Mouse (Mus musculus) ES-Bruce4 (cell line): Measurements from ENCODE around the gene Plxnd1. TPM values are rescaled to one million over a fixed set of nuclear protein-coding genes. Genes with fewer than 3 reads are reported as not detected.

Experiments used
- H3K27ac ChIP-seq: 2 replicates; pipeline ENCODE4 v1.5.1; 2012; ENCODE audit warnings: low read length, inconsistent platforms; ENCODE audit not compliant: insufficient read depth
- H3K27me3 ChIP-seq: 2 replicates; pipeline ENCODE4 v1.6.1; 2012; ENCODE audit warnings: mild to moderate bottlenecking, low read length, inconsistent platforms; ENCODE audit not compliant: control insufficient read depth, poor library complexity, insufficient read depth, severe bottlenecking
- H3K36me3 ChIP-seq: 2 replicates; pipeline ENCODE4 v1.6.1; 2012; ENCODE audit warnings: inconsistent platforms, mild to moderate bottlenecking, low read length, moderate library complexity; ENCODE audit not compliant: control insufficient read depth, poor library complexity, insufficient read depth, severe bottlenecking
- H3K4me1 ChIP-seq: one replicate; pipeline ENCODE4 v1.8.1; 2011; ENCODE audit warnings: low read length; ENCODE audit not compliant: control insufficient read depth, insufficient read depth
- H3K4me3 ChIP-seq: 2 replicates; pipeline ENCODE4 v1.5.1; 2011; ENCODE audit warnings: low read depth, mild to moderate bottlenecking, low read length
- H3K9ac ChIP-seq: 2 replicates; pipeline ENCODE4 v1.6.1; 2012; ENCODE audit warnings: low read depth, mild to moderate bottlenecking, inconsistent platforms; ENCODE audit not compliant: poor library complexity, severe bottlenecking
- H3K9me3 ChIP-seq: replicated peaks from 2 replicates; pipeline ENCODE4 v1.6.1; 2012; ENCODE audit warnings: mild to moderate bottlenecking, low read length, inconsistent platforms; ENCODE audit not compliant: control insufficient read depth, poor library complexity, insufficient read depth, severe bottlenecking
- CTCF ChIP-seq: IDR thresholded peaks from one replicate; pipeline ENCODE4 v1.8.1; 2011; ENCODE audit warnings: low read depth, low read length
- EP300 ChIP-seq: IDR thresholded peaks from 2 replicates; pipeline ENCODE4 v1.6.1; 2011; ENCODE audit warnings: low read depth, low read length; ENCODE audit not compliant: insufficient read depth
- POLR2A ChIP-seq: IDR thresholded peaks from one replicate; pipeline ENCODE4 v1.8.1; 2011; ENCODE audit warnings: low read length; ENCODE audit not compliant: insufficient read depth
- polyA plus RNA-seq: library from polyadenylated mRNA; stranded (reverse); fragments of >200 nt; gene quantifications from 2 replicates; pipeline ENCODE4 v1.2.4, GENCODE M21; 2011; ENCODE audit warnings: low read depth; ENCODE audit not compliant: missing spikeins, insufficient read depth, insufficient read length

Plxnd1 gene
- polyA plus RNA-seq, 1 experiment, result 7.6 TPM

DNA sequence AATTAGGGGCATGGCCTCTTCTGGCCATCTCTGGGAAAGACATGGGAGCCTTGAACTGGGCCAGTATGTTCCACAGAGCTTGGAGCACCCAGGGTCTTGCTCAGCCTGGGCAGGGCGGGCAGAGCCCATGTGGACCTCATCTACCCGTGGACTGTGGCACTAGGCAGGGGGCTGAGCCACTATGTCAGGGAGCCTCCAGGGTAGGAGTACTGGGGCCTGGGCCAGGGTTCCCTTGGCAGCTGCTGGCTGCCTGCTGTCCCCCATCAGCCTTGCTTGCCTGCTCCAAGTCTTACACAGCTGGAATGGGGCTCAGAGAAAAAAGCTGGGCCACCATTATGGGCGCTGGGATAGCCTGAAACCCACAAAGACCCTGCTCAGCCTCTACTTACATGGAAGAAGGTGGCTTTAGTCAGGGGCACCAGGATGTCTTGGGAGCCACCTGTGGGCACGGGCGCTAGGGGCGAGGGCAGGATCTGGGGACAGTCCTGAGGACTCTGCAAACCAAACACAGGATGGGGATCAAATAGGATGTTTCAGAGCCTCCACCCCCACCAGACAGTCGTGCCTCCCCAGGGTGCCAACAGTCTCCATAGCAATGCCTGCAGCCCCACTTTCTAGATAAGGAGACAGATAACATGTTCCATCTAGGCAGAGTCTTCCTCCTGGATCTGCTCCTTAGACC is 22.6 kb downstream of the Plxnd1 start:
- Histone ChIP-seq H3K36me3 (no peaks in the 10 kb centered on the region), H3K9ac (no peak overlapping the region), H3K27ac (no peak overlapping the region), H3K27me3 (no peaks in the 10 kb centered on the region), H3K4me1 (no peaks in the 10 kb centered on the region), H3K4me3 (no peak overlapping the region), H3K9me3 (no peaks in the 10 kb centered on the region)
- TF ChIP-seq POLR2A (no peak), EP300 (no peak), CTCF (no peak)

DNA sequence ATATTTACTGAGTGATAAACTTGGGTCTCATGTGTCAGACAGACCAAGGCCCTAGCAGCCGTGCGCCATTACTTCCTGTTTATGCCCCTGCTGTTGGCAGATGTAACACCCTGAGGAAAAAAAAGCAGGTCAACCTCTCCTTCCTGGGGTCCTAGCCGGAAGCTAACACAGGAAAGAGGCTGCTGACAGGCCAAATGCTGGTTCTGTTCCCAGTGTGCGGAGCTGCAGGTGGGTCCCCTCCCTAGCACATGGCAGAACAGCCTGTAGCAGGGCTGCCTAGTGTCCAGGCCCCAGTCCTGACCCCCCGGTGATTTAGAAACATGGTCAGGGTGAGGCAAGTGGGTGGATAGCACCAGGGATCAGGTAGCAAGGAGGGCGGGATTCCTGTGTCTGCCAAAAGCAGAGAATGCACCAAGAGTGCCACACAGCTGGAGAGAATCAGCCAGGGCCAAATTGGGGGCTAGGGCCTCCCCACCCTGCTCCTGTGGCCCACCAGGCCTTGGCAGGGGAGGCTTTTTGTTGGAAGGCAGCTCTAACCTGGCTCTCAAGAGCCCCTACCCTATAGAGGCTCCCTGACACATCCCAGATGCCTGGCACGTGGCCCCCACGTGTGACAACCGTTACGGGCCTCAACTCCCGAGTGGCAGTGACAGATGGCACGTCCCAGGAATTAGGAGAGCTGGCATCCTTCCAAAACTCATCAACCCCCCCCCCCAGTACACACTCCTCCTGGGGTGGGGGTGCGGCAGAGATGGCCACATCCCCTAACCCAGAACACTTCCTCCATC is 23.3 kb downstream of the Plxnd1 start:
- Histone ChIP-seq H3K27ac (no peak overlapping the region), H3K4me3 (no peak overlapping the region), H3K9me3 (no peaks in the 10 kb centered on the region), H3K9ac (no peak overlapping the region), H3K27me3 (no peaks in the 10 kb centered on the region), H3K4me1 (no peaks in the 10 kb centered on the region), H3K36me3 (no peaks in the 10 kb centered on the region)
- no peak for TF ChIP-seq POLR2A
- no peak for TF ChIP-seq CTCF
- no peak for TF ChIP-seq EP300

DNA sequence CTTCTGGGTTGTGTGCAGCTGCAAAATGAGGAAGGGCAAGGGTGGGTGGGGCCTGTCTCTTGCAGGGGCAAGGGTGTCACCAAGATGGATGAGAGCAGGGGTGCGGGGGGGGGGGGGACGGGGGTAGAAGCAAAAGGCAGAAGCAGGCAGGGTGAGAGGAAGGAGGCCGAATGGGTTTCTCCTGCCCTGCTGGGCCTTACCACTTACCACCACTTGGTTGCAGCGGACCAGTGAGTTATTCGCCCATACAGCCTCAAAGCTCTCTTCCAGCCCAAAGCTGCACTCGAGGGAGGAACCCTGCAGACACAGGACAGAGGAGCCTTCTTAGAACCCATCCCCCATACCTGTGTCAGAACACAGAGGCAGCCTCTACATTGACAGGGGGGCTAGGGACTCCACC is 24.9 kb downstream of the Plxnd1 start:
- H3K4me1 ChIP-seq, result no peaks in the 10 kb centered on the region
- no peak overlapping the region for H3K9ac ChIP-seq
- H3K4me3 ChIP-seq, result no peak overlapping the region
- H3K9me3 ChIP-seq, result no peaks in the 10 kb centered on the region
- no peaks in the 10 kb centered on the region for H3K36me3 ChIP-seq
- H3K27ac ChIP-seq, result no peak overlapping the region
- H3K27me3 ChIP-seq, result no peaks in the 10 kb centered on the region
- no peak for TF ChIP-seq EP300
- no peak for TF ChIP-seq POLR2A
- TF ChIP-seq CTCF, result no peak

DNA sequence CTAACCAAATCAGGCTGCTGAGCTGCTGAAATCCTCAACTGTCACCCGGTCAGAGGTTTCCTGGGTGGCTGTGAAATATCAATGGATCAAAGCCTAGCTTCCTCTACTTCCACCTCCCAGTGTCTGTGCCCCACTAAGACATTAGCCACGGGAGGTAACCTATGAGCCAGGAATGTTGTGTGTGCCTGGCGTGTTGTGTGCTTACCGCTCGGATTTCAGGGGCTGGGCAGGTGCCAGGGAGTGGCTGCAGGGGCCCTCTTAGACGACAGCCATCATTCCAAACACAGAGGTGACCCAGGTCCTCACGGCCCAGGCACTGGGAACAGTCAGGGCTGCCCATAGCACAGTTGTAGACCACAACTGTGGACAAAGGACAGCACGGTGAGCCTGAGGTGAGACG is 25.7 kb downstream of the Plxnd1 start:
- no peak overlapping the region for H3K4me3 ChIP-seq
- H3K27ac ChIP-seq, result no peak overlapping the region
- no peaks in the 10 kb centered on the region for H3K27me3 ChIP-seq
- H3K9ac ChIP-seq, result no peak overlapping the region
- TF ChIP-seq POLR2A (no peak), EP300 (no peak), CTCF (no peak)
- H3K9me3 ChIP-seq, result no peaks in the 10 kb centered on the region
- H3K36me3 ChIP-seq, result no peaks in the 10 kb centered on the region
- no peaks in the 10 kb centered on the region for H3K4me1 ChIP-seq

DNA sequence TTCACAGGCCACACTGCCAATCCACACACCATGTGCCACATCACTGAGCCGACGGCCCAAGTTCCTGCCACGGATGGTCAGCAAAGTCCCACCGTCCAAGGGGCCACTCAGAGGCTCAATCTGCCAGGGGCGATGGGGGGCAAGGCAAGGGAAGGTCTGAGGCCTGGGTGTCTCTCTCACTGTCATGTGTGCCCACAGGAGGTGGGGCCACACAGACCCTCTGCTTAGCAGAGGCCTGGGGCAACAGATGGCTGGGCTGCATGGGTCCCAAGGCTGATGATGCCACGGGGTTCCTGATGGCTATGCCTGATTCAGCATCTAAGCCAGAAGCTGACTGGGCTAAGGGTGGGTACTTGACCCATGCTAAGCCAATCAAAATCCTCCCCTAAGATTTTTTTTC is 26.1 kb downstream of the Plxnd1 start:
- Histone ChIP-seq H3K4me3 (no peak overlapping the region), H3K27ac (no peak overlapping the region), H3K9ac (no peak overlapping the region), H3K4me1 (no peaks in the 10 kb centered on the region), H3K36me3 (no peaks in the 10 kb centered on the region), H3K27me3 (no peaks in the 10 kb centered on the region), H3K9me3 (no peaks in the 10 kb centered on the region)
- TF ChIP-seq CTCF (no peak), POLR2A (no peak), EP300 (no peak)

DNA sequence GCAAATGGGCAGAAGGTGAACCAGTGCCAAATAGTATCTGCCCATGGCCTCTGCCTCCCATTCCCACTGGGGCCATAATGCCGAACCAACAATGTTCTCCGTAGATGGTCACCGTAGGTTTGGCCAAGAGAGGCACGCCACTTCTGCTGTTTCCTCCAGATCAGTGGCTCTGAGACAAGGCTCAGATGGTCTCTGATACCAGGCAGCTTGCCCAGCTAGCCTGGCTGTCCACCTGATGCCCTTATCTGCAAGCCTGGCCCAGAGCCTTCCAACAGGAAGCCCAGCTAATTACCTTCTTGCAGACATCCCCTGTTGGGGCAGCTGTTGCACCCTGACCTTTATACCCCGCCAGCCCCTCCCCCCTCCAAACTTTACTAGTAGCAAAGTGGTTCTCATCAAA is 26.7 kb downstream of the Plxnd1 start:
- no peaks in the 10 kb centered on the region for H3K4me1 ChIP-seq
- H3K4me3 ChIP-seq, result no peak overlapping the region
- H3K27ac ChIP-seq, result no peak overlapping the region
- no peaks in the 10 kb centered on the region for H3K9me3 ChIP-seq
- no peaks in the 10 kb centered on the region for H3K27me3 ChIP-seq
- no peaks in the 10 kb centered on the region for H3K36me3 ChIP-seq
- TF ChIP-seq EP300 (no peak), POLR2A (no peak), CTCF (no peak)
- no peak overlapping the region for H3K9ac ChIP-seq
